Mouse (Mus musculus) CH12.LX (cell line): ENCODE data around the gene Fosl1.

Experiments
- CTCF ChIP-seq, 2 experiments: IDR thresholded peaks in 1 of 2; conservative IDR thresholded peaks in 1 of 2; 2 replicates each; pipeline ENCODE4 v1.5.1; 2011 to 2012; ENCODE audit warnings: low read depth in 2 of 2, low read length in 2 of 2, improper control_type of control experiment in 1 of 2, inconsistent platforms in 1 of 2, mild to moderate bottlenecking in 1 of 2, moderate library complexity in 1 of 2
- EP300 ChIP-seq: IDR thresholded peaks from 2 replicates; pipeline ENCODE4 v1.6.1; 2011; ENCODE audit warnings: low read length, improper control_type of control experiment
- GABPA ChIP-seq: IDR thresholded peaks from 2 replicates; pipeline ENCODE4 v1.6.1; 2012; ENCODE audit warnings: low read depth, low read length, improper control_type of control experiment, inconsistent platforms; ENCODE audit not compliant: insufficient replicate concordance
- HCFC1 ChIP-seq: IDR thresholded peaks from 2 replicates; pipeline ENCODE4 v1.6.1; 2012; ENCODE audit warnings: low read depth, mild to moderate bottlenecking, inconsistent platforms, low read length, improper control_type of control experiment
- KAT2A ChIP-seq: IDR thresholded peaks from 2 replicates; pipeline ENCODE4 v1.6.1; 2012; ENCODE audit warnings: low read length, improper control_type of control experiment, inconsistent platforms; ENCODE audit not compliant: insufficient replicate concordance
- MAFK ChIP-seq: IDR thresholded peaks from 2 replicates; pipeline ENCODE4 v1.6.1; 2011; ENCODE audit warnings: low read length, improper control_type of control experiment; ENCODE audit not compliant: insufficient replicate concordance
- MEF2A ChIP-seq: IDR thresholded peaks from 2 replicates; pipeline ENCODE4 v1.6.1; 2014; ENCODE audit warnings: low read depth, mild to moderate bottlenecking, inconsistent platforms, low read length, improper control_type of control experiment, borderline replicate concordance
- PAX5 ChIP-seq: IDR thresholded peaks from 2 replicates; pipeline ENCODE4 v1.6.1; 2012; ENCODE audit warnings: low read length, inconsistent platforms, mixed read lengths
- POLR2A ChIP-seq: IDR thresholded peaks from 2 replicates; pipeline ENCODE4 v1.6.1; 2011; ENCODE audit warnings: low read depth, mild to moderate bottlenecking, improper control_type of control experiment, low read length
- POLR2AphosphoS2 ChIP-seq: IDR thresholded peaks from 2 replicates; pipeline ENCODE4 v1.6.1; 2011; ENCODE audit warnings: low read depth, low read length, improper control_type of control experiment
- USF2 ChIP-seq: conservative IDR thresholded peaks from 2 replicates; pipeline ENCODE4 v1.6.1; 2011; ENCODE audit warnings: low read depth, low read length, improper control_type of control experiment
- ZMIZ1 ChIP-seq: IDR thresholded peaks from 2 replicates; pipeline ENCODE4 v1.6.1; 2012; ENCODE audit warnings: low read depth, mild to moderate bottlenecking, inconsistent platforms, low read length, improper control_type of control experiment
- ZNF384 ChIP-seq: IDR thresholded peaks from 2 replicates; pipeline ENCODE4 v1.6.1; 2012; ENCODE audit warnings: low read depth, low read length, improper control_type of control experiment, inconsistent platforms

DNA sequence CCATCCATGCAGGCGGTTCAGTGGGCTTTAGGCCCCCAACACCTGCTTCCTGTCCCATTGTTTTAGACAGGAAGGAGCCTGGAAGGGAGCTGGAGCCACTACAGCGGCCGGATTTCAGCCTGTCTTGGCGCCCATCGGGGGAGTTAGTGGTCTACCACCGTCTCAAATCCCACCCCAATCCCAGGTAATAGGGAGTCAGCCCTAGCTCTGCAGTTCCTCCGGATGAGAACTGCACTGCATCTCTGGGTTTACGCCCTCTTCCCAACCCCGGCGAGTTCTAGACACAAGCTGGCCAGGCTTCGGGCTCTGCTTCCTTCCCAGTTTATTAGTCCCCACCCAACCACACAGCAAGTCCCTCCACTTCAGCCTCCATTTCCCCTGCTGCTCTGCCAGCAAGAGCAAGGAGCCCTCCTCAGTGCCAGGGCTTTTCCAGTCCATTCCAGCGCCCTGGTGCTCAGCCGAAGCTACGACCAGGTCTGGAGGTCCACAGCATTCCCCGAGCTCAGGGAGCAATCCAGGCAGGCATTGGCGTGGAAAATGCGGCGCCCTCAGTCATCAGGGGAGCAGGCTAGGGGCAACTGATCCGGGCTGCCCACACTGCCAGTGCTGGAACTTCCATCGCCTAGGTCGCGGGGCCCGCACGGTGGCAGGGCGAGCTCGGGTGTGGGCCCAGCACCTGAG, 9.0 kb downstream of the Fosl1 start:
- TF ChIP-seq POLR2A (no peak), CTCF (conservative IDR thresholded peaks at IDR 0.05 in 1 of 2, IDR thresholded peaks at IDR 0.05 in 1 of 2; ENCODE audit: low read depth in 2 of 2, low read length in 2 of 2) (no peak), GABPA (no peak), POLR2AphosphoS2 (no peak), MAFK (no peak), PAX5 (no peak), ZNF384 (no peak), ZMIZ1 (no peak), USF2 (no peak), EP300 (no peak), MEF2A (no peak), HCFC1 (no peak), KAT2A (no peak)
